Mouse (Mus musculus) frontal cortex, postnatal 36 days (tissue): ENCODE data around the gene Acsf2.

ENCODE experiments used
- DNase-seq, 2 experiments: peaks; one replicate each; pipeline ENCODE4 v3.0.0; 2022; ENCODE audit warnings: low spot score in 2 of 2

Acsf2 gene

GRCm38 (mm10) chr11:94598437-94599120, 3.1 kb downstream of the Acsf2 start:
- DNase-seq: no peak

GRCm38 (mm10) chr11:94597319-94597718, 4.4 kb downstream of the Acsf2 start:
- DNase-seq: no peak

DNA sequence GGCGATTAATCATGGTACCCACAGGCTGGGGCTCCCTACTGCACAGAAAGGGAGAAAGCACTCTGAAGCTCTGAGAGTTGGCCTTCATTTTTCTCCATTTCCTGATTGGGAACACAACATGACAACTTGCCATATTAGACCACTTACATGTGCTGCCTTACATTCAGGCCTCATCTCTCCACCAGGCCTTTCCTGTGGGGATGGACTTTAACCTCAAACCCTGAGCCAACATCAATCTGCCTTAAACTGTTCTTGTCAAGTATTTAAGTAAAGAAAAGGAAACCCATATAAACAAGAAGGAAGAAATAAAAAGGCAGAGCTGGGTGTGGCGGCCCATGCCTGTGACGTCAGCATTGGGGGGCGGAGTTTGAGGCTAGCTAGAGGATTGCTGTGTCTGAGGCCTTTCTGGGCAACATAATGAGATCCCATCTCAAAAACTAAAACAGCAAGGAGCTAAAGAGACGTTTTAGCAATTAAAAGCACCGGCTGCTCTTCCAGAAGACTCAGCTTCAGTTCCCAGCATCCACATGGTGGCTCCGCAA, 5.3 kb downstream of the Acsf2 start:
- DNase-seq: no peak

GRCm38 (mm10) chr11:94587511-94587910, 14.2 kb downstream of the Acsf2 start:
- no peak for DNase-seq

DNA sequence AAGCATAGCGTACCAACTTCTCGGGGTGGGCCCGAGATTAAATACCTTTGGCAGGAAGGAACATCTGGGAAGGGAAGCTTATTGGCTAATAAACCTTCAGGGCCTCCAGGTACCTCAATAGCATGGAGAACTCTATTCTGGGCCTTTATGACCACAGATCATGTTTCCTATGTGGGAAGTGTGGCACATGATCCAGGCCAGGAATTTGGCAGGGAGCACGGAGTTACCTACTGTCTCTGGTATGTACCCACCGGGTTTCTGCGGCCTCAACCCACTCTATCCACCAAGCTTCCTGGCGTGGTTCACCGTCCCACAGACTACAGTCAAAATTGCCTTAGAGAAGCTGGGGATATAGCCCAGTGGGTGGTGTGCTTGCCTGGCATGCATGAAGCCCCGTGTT, 16.6 kb downstream of the Acsf2 start:
- DNase-seq: no peak

GRCm38 (mm10) chr11:94580111-94580740, 21.4 kb downstream of the Acsf2 start:
- DNase-seq: no peak

GRCm38 (mm10) chr11:94576361-94576760, 25.3 kb downstream of the Acsf2 start:
- peak in 1 of 2 experiments; percentile 15 for DNase-seq

- no peak for DNase-seq
These were observed 26.6 kb downstream of the Acsf2 start for GRCm38 (mm10) chr11:94575036-94575435.

DNA sequence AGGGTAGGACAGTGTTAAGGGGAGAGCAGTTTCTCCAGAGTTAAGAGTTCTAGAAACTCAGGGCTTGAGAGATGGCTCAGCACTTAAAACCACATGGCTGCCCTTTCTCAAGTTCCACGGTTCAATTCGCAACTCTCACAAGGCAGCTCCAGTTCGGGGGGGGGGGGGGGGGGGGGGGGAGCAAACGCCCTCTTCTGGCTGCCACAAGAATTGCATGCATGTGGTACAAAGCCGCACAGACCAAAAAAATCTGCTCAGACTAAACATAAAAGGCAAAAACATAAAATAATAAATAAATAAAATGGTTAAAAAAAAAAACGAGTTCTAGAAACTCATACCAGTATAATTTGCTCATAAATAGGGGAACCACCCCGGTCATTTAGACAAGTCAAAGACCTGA, 27.1 kb downstream of the Acsf2 start:
- DNase-seq: no peak

DNA sequence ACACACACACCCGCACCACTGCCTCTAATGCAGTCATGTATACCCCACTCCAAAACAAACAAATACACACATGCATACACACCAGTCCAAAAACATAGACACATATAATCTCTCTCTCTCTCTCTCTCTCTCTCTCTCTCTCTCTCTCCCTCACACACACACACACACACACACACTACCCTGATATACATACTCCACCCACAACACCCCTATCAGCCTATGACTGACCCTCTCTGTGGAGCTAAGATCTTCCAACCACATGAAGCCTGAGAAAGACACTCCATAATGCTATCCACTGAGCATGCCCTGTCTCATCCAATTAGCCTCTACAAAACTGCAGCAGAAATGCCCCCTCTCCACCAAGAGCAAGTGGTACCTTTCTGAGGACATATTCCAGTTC, 29.8 kb downstream of the Acsf2 start:
- no peak for DNase-seq

DNA sequence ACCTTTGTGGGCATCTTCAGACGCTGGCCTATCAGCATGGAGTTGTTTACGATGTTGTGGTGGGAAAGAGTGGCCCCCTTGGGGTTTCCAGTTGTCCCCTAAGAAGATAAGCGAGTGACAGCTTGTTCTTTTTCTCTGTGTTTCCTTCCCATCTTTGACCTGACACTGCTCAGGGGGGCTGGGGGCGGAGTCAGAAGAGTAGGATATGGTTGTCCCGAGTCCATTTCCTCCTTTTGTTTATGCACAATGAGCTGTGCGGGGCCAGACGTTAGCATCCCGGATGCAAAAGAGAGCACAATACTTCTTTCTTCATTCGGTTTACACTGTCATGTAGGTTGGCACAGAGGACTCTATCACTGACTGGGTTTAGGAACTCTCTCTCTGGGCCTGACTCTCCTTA, 31.1 kb downstream of the Acsf2 start:
- DNase-seq: no peak

- DNase-seq: no peak
These were observed 34.3 kb downstream of the Acsf2 start for GRCm38 (mm10) chr11:94567326-94567725.

GRCm38 (mm10) chr11:94566534-94566933, 35.1 kb downstream of the Acsf2 start:
- DNase-seq: no peak

- no peak for DNase-seq
These were observed 36.6 kb downstream of the Acsf2 start for GRCm38 (mm10) chr11:94565151-94565479.

DNA sequence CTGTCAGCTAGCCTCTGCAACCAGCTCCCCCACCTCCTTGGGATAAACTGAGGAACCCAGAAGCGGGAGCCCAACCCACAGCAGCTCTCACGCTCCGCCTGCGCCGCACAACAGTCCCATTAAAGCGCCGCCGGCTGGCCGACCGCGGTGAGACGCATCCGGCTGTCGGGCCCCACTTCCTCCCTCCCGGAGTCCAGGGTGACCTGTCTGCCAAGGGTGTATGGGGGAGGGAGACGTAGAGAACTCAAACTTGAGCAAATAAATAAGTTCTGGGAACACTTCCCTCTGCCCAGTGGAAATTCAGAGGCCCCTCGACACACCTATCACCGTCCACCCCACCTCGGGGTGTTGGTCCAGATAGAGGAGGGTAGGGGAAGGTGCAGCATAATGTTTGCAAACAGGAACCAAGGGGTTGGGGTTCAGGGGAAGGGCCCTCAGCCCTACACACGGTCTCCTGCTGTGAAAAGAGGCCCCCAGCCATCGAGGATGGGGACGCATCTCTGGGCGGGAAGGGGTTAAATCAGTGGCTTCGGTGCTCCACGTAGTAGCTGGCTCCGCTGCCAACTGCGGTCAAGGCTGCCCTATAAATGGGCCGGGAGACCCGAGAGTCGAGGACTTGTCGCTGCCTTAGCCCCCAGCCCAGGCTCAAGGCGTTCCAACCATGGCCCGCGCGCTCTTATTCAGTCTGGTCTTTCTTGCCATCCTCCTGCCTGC, 37.1 kb downstream of the Acsf2 start, which contains the start of gene Chad:
Gene Chad (plus strand): TSS at position 611 of the 714 bp plus-strand sequence.
- DNase-seq: no peak

GRCm38 (mm10) chr11:94563821-94564220, 37.9 kb downstream of the Acsf2 start:
- no peak for DNase-seq

- DNase-seq: no peak
These were observed 38.3 kb downstream of the Acsf2 start for GRCm38 (mm10) chr11:94563383-94563782.

- no peak for DNase-seq
These were observed 43.4 kb downstream of the Acsf2 start for GRCm38 (mm10) chr11:94558226-94558625.

GRCm38 (mm10) chr11:94550442-94550744, 51.3 kb downstream of the Acsf2 start:
- DNase-seq: no peak

GRCm38 (mm10) chr11:94549691-94550441, 51.8 kb downstream of the Acsf2 start:
- peak in 1 of 2 experiments; percentile 28 for DNase-seq

- DNase-seq: peak; percentile 97 to 98
These were observed 52.6 kb downstream of the Acsf2 start, which contains the start of gene Rsad1 for GRCm38 (mm10) chr11:94548888-94549690. Gene Rsad1 (minus strand): TSS chr11:94549255.
